Mouse (Mus musculus): ENCODE measurements around the gene Rtbdn. TPM values are rescaled to one million over a fixed set of nuclear protein-coding genes. Genes with fewer than 3 reads are reported as not detected.

The Rtbdn gene
- polyA plus RNA-seq, 1 experiment: not detected

DNA sequence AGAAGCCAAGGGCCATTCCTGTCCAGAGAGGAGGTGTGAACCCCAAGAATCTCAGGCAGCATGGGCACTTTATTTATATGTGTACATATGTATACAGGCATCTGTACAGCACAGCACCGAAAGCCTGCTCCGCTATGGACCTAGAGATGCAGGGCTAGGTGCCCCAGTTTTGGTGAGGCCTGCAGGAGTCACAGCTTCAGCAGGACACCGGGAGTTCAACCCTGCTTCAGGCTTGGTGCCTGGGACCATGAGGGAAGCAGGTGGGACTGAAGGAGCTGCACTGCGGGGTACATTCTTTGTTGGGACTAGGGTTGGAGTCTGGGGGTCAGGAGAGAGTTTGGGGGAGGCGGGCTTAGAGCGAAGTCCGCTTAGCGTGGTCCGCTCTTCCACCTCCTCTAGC is 34.9 kb upstream of the Rtbdn start:
- Histone ChIP-seq H3K27ac (ENCODE audit: insufficient read depth, low read length) (no peak overlapping the region), H3K4me1 (ENCODE audit: control insufficient read depth, insufficient read depth, insufficient read length) (peaks cover 13% of the 10 kb centered on the region), H3K36me3 (ENCODE audit: control insufficient read depth, insufficient read depth, low read length) (peaks cover 6% of the 10 kb centered on the region), H3K27me3 (ENCODE audit: control insufficient read depth, insufficient read depth, low read length) (no peaks in the 10 kb centered on the region), H3K4me3 (ENCODE audit: extremely low read depth, insufficient read depth, insufficient read length) (no peak overlapping the region)
- no peak for DNase-seq (ENCODE audit: low read depth in 1 of 2, low spot score in 2 of 2)
- no peak for TF ChIP-seq POLR2A (IDR thresholded peaks at IDR 0.05; ENCODE audit: low read depth, low read length)
- no peak for TF ChIP-seq CTCF (IDR thresholded peaks at IDR 0.05; ENCODE audit: extremely low read depth, insufficient read depth, insufficient read length, insufficient replicate concordance)
- 97% methylated on average over 9 of the region's 9 CpGs for WGBS

DNA sequence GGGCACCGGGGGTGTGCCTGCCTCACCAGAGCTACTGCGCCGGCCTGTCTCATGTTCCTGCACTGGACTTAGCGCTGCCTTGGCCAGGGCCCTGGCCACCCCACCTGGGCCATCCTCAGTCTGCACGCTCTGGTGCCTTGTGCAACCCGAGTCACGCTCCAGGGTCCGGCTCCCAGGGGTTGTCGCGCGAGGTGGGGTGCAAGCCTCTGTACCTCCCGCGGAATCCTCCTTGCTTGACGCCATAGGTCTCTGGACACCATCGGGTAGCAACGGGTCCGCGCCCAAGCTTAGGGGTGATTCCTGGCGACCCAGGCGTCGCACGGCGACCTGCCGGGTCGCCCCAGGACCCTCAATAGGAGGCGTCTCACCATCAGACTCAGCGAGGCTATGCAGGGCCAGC is 34.4 kb upstream of the Rtbdn start:
- no peak for DNase-seq (ENCODE audit: low read depth in 1 of 2, low spot score in 2 of 2)
- TF ChIP-seq CTCF (IDR thresholded peaks at IDR 0.05; ENCODE audit: extremely low read depth, insufficient read depth, insufficient read length, insufficient replicate concordance) (no peak), POLR2A (IDR thresholded peaks at IDR 0.05; ENCODE audit: low read depth, low read length) (no peak)
- H3K4me1 ChIP-seq (ENCODE audit: control insufficient read depth, insufficient read depth, insufficient read length): peaks cover 13% of the 10 kb centered on the region
- 65% methylated on average over 27 of the region's 27 CpGs for WGBS
- peaks cover 6% of the 10 kb centered on the region for H3K36me3 ChIP-seq (ENCODE audit: control insufficient read depth, insufficient read depth, low read length)
- H3K27ac ChIP-seq (ENCODE audit: insufficient read depth, low read length): peak overlapping the region; percentile 61; the same call in 1 of the 2 replicates
- no peaks in the 10 kb centered on the region for H3K27me3 ChIP-seq (ENCODE audit: control insufficient read depth, insufficient read depth, low read length)
- no peak overlapping the region for H3K4me3 ChIP-seq (ENCODE audit: extremely low read depth, insufficient read depth, insufficient read length)

DNA sequence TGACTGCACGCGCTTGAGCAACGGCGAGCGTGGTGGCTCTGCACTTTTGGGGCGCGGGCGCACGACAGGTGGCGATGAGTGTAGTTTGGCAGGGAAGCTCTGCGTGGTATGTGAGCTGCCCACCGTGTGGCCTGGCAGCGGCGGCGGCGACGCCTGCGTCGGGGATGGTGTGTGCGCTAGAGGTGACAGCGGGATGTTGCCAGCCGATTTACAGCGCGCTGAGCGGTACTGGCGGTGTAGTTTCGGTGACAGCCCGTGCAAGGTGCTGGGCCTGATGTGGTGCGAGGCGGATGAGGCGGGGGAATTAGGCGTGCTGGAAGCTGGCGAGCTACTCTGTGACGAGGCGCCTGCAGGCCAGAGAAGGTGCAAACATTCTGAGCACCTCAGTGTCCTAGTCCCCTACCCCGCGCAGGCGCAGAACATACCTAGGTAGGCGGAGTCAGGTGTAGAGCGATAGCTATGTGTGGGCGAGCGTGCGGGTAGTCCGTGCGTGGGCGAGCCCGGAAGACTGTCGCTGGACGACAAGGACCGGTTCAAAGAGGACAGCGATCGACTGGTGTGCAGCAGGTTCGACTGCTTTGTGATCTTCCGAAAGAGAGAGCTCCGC is 33.8 kb upstream of the Rtbdn start:
- WGBS: 2% methylated on average over 55 of the region's 55 CpGs

DNA sequence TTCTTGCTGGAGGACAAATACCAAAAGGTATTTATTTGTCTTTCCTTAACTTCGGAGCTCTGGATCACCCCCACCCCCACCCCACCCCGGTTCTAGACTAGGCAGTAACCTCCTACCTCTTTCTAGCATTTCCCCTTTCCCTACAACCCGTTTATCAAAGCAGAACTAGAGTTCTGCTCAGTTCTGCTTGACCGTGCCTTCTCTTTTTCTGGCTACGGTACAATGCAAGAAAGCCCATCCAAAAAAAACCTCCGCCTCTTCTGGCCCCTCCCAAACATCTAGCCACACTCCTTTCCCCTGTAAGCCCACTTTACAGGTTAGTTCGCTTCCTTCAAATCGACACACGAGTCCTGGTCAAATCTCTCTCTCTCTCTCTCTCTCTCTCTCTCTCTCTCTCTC is 33.3 kb upstream of the Rtbdn start:
- DNase-seq (ENCODE audit: low read depth in 1 of 2, low spot score in 2 of 2): peak in 1 of 2 experiments; percentile 30
- peak overlapping the region; percentile 61 for H3K27ac ChIP-seq (ENCODE audit: insufficient read depth, low read length)

More for the DNA sequence above, 33.8 kb upstream of the Rtbdn start:
- Histone ChIP-seq H3K27me3 (ENCODE audit: control insufficient read depth, insufficient read depth, low read length) (no peaks in the 10 kb centered on the region), H3K27ac (ENCODE audit: insufficient read depth, low read length) (peak overlapping the region; percentile 61), H3K4me1 (ENCODE audit: control insufficient read depth, insufficient read depth, insufficient read length) (peaks cover 13% of the 10 kb centered on the region), H3K36me3 (ENCODE audit: control insufficient read depth, insufficient read depth, low read length) (peaks cover 6% of the 10 kb centered on the region), H3K4me3 (ENCODE audit: extremely low read depth, insufficient read depth, insufficient read length) (peak overlapping the region; percentile 60)
- TF ChIP-seq POLR2A (IDR thresholded peaks at IDR 0.05; ENCODE audit: low read depth, low read length): peak; percentile 28
- no peak for TF ChIP-seq CTCF (IDR thresholded peaks at IDR 0.05; ENCODE audit: extremely low read depth, insufficient read depth, insufficient read length, insufficient replicate concordance)
- peak; percentile 84 to 89 for DNase-seq (ENCODE audit: low read depth in 1 of 2, low spot score in 2 of 2)

DNA sequence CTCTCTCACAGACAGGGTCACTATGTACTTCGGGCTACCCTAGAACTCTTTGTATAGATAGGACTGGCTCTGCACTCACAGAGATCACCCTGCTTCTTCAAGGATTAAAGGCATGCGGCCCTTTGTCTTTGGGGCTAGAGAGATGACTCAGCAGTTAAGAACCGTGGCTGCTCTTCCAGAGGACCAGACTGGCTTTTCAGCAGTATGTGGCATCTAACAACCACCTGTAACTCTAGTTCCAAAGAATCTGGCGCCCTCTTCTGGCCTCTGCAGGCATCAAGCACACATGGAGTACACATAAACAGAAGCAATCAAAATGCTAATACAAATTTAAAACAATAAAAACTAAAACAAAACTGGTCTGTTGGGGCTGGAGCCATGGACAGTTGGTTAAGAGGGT is 32.8 kb upstream of the Rtbdn start:
- Histone ChIP-seq H3K36me3 (ENCODE audit: control insufficient read depth, insufficient read depth, low read length) (peaks cover 6% of the 10 kb centered on the region), H3K27me3 (ENCODE audit: control insufficient read depth, insufficient read depth, low read length) (no peaks in the 10 kb centered on the region), H3K27ac (ENCODE audit: insufficient read depth, low read length) (peak overlapping the region; percentile 61), H3K4me1 (ENCODE audit: control insufficient read depth, insufficient read depth, insufficient read length) (peaks cover 13% of the 10 kb centered on the region), H3K4me3 (ENCODE audit: extremely low read depth, insufficient read depth, insufficient read length) (no peak overlapping the region)
- peak in 1 of 2 experiments; percentile 42 for DNase-seq (ENCODE audit: low read depth in 1 of 2, low spot score in 2 of 2)
- WGBS: 32% methylated on average over 4 of the region's 4 CpGs
- TF ChIP-seq CTCF (IDR thresholded peaks at IDR 0.05; ENCODE audit: extremely low read depth, insufficient read depth, insufficient read length, insufficient replicate concordance) (no peak), POLR2A (IDR thresholded peaks at IDR 0.05; ENCODE audit: low read depth, low read length) (no peak)

More for the DNA sequence above, 33.3 kb upstream of the Rtbdn start:
- Histone ChIP-seq H3K4me3 (ENCODE audit: extremely low read depth, insufficient read depth, insufficient read length) (peak overlapping the region; percentile 60), H3K36me3 (ENCODE audit: control insufficient read depth, insufficient read depth, low read length) (peaks cover 6% of the 10 kb centered on the region), H3K27me3 (ENCODE audit: control insufficient read depth, insufficient read depth, low read length) (no peaks in the 10 kb centered on the region), H3K4me1 (ENCODE audit: control insufficient read depth, insufficient read depth, insufficient read length) (peaks cover 13% of the 10 kb centered on the region)
- 4% methylated on average over 9 of the region's 9 CpGs for WGBS
- no peak for TF ChIP-seq CTCF (IDR thresholded peaks at IDR 0.05; ENCODE audit: extremely low read depth, insufficient read depth, insufficient read length, insufficient replicate concordance)
- no peak for TF ChIP-seq POLR2A (IDR thresholded peaks at IDR 0.05; ENCODE audit: low read depth, low read length)

DNA sequence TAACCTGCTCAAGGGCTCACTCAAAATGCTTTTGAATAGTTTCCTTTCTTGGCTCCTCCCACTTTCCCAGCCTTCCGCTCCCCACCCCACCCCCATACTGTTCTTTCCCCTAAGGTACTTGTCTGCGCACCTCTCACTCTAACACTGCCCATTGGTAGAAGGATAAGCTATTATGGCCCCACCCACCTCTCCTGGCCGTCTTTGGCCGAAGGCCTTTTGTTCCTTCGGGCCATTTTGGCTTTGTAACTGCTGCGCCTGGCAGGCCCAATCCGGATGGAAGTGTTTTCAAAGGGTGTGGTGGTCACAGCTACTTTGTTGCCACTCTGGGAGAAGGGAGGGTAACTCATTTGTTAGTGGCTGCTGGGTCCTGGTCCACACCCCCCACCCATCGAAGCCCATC is 31.5 kb upstream of the Rtbdn start:
- H3K27ac ChIP-seq (ENCODE audit: insufficient read depth, low read length): no peak overlapping the region
- H3K36me3 ChIP-seq (ENCODE audit: control insufficient read depth, insufficient read depth, low read length): peaks cover 6% of the 10 kb centered on the region
- TF ChIP-seq CTCF (IDR thresholded peaks at IDR 0.05; ENCODE audit: extremely low read depth, insufficient read depth, insufficient read length, insufficient replicate concordance) (no peak), POLR2A (IDR thresholded peaks at IDR 0.05; ENCODE audit: low read depth, low read length) (no peak)
- H3K4me3 ChIP-seq (ENCODE audit: extremely low read depth, insufficient read depth, insufficient read length): no peak overlapping the region
- peaks cover 7% of the 10 kb centered on the region for H3K4me1 ChIP-seq (ENCODE audit: control insufficient read depth, insufficient read depth, insufficient read length)
- no peak for DNase-seq (ENCODE audit: low read depth in 1 of 2, low spot score in 2 of 2)
- no peaks in the 10 kb centered on the region for H3K27me3 ChIP-seq (ENCODE audit: control insufficient read depth, insufficient read depth, low read length)
- 89% methylated on average over 8 of the region's 8 CpGs for WGBS

DNA sequence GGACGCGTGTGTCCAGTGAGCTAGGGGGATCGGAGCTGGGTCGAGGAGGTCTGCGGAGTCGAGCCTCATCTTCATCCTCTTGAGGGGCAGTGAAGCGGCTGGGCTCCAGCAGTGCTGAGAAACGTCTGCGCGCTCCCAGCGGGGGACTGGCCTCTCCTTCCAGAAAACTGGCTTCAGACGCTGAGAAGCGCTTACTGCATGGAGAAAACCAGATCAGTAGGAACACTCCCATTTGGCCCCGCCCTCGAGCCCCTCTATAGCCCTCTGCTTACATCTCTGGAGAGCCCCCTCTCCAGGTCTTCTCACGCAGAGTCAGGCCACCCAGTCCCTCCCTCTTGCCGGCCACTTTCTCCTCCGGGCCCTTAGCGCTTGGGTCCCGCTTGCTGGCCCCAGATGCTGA is 29.0 kb upstream of the Rtbdn start:
- Histone ChIP-seq H3K36me3 (ENCODE audit: control insufficient read depth, insufficient read depth, low read length) (peaks cover 3% of the 10 kb centered on the region), H3K27me3 (ENCODE audit: control insufficient read depth, insufficient read depth, low read length) (no peaks in the 10 kb centered on the region)
- WGBS: 57% methylated on average over 20 of the region's 20 CpGs

More for the DNA sequence above, 29.0 kb upstream of the Rtbdn start:
- TF ChIP-seq CTCF (IDR thresholded peaks at IDR 0.05; ENCODE audit: extremely low read depth, insufficient read depth, insufficient read length, insufficient replicate concordance) (no peak), POLR2A (IDR thresholded peaks at IDR 0.05; ENCODE audit: low read depth, low read length) (no peak)
- peaks cover 1% of the 10 kb centered on the region for H3K4me1 ChIP-seq (ENCODE audit: control insufficient read depth, insufficient read depth, insufficient read length)
- no peak overlapping the region for H3K27ac ChIP-seq (ENCODE audit: insufficient read depth, low read length)
- H3K4me3 ChIP-seq (ENCODE audit: extremely low read depth, insufficient read depth, insufficient read length): no peak overlapping the region
- DNase-seq (ENCODE audit: low read depth in 1 of 2, low spot score in 2 of 2): no peak

All from spleen, adult 2 months (tissue).